Mouse (Mus musculus): ENCODE results near the gene Trio. TPM values are rescaled to one million over a fixed set of nuclear protein-coding genes. Genes with fewer than 3 reads are reported as not detected.

The Trio gene
- polyA plus RNA-seq, 1 experiment, result 18.0 TPM

DNA sequence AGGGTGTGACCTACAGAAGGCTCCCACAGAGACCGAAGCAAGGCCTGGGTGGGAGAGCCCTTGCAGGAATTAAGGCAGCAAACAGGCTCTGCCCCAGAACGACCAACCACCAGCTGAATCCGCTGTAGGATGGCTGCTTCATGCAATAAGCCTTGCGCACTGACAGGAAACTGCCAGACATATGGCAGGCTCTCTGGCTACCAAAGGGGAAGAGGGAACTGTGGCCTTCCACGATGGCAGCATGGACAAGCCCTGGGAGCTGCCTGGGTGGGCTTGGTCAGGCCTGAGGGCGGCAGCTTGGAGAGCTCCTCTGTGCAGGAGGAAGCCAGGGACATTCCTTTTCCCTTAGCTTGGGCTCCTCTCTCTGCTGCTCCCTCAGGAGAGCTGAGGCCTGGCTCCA lies 159.6 kb downstream of the Trio start:
- H3K27ac ChIP-seq (replicated peaks; ENCODE audit: low read depth, low read length), result no peak overlapping the region
- peaks cover 12% of the 10 kb centered on the region for H3K4me1 ChIP-seq (ENCODE audit: control insufficient read depth, insufficient read depth, insufficient read length, low read length)
- no peak overlapping the region for H3K4me3 ChIP-seq (ENCODE audit: insufficient read depth, low read depth, low read length)

- Histone ChIP-seq H3K4me1 (ENCODE audit: control insufficient read depth, insufficient read depth, insufficient read length, low read length) (peaks cover 14% of the 10 kb centered on the region), H3K27ac (replicated peaks; ENCODE audit: low read depth, low read length) (no peak overlapping the region), H3K4me3 (ENCODE audit: insufficient read depth, low read depth, low read length) (no peak overlapping the region)
These were observed 161.3 kb downstream of the Trio start for GRCm38 (mm10) chr15:27864397-27864796.

GRCm38 (mm10) chr15:27862949-27863348 lies 162.7 kb downstream of the Trio start:
- no peak overlapping the region for H3K4me3 ChIP-seq (ENCODE audit: insufficient read depth, low read depth, low read length)
- no peak overlapping the region for H3K27ac ChIP-seq (replicated peaks; ENCODE audit: low read depth, low read length)
- peaks cover 14% of the 10 kb centered on the region for H3K4me1 ChIP-seq (ENCODE audit: control insufficient read depth, insufficient read depth, insufficient read length, low read length)

DNA sequence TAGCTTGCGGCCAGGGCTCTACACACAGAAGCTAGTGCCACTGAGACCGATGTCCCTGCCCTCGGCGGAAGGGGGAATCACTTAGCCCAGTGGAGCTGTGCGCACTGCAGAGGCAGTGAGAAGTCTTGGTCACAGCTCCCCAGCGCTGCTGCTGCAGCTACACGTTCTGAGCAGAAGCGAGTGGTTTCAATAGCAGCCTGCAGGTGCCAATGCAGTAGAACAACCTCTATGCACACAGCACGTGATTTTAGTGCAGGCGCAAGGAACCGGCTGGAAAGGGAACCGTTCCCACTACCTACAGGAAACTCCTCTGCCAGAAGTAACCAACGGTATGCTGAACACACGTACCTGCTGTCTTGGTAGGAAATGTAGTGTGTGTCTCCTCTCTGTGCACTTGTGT lies 165.2 kb downstream of the Trio start:
- Histone ChIP-seq H3K27ac (replicated peaks; ENCODE audit: low read depth, low read length) (no peak overlapping the region), H3K4me1 (ENCODE audit: control insufficient read depth, insufficient read depth, insufficient read length, low read length) (peaks cover 4% of the 10 kb centered on the region; the same call in 1 of the 2 replicates), H3K4me3 (ENCODE audit: insufficient read depth, low read depth, low read length) (no peak overlapping the region)

GRCm38 (mm10) chr15:27859590-27859989 lies 166.1 kb downstream of the Trio start:
- Histone ChIP-seq H3K4me1 (ENCODE audit: control insufficient read depth, insufficient read depth, insufficient read length, low read length) (peaks cover 4% of the 10 kb centered on the region; the same call in 1 of the 2 replicates), H3K4me3 (ENCODE audit: insufficient read depth, low read depth, low read length) (no peak overlapping the region), H3K27ac (replicated peaks; ENCODE audit: low read depth, low read length) (no peak overlapping the region)

DNA sequence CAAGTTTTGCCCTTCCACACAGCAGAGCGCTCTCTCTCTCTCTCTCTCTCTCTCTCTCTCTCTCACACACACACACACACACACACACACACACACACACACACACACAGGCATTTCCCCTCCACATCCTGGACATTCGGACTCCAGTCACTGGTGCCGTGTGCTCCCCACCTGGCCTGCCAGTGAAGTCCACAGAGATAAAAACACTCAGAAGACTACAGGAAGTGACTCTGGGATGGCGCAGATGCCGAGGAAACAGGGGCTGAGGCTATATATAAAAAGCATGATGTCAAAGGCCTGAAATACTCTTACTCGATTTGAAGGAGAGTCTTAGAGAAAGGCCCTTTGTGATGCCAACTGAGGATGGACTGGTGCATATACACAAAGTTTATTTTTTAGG lies 166.5 kb downstream of the Trio start:
- H3K27ac ChIP-seq (replicated peaks; ENCODE audit: low read depth, low read length), result no peak overlapping the region
- H3K4me3 ChIP-seq (ENCODE audit: insufficient read depth, low read depth, low read length), result no peak overlapping the region
- peaks cover 4% of the 10 kb centered on the region; the same call in 1 of the 2 replicates for H3K4me1 ChIP-seq (ENCODE audit: control insufficient read depth, insufficient read depth, insufficient read length, low read length)

DNA sequence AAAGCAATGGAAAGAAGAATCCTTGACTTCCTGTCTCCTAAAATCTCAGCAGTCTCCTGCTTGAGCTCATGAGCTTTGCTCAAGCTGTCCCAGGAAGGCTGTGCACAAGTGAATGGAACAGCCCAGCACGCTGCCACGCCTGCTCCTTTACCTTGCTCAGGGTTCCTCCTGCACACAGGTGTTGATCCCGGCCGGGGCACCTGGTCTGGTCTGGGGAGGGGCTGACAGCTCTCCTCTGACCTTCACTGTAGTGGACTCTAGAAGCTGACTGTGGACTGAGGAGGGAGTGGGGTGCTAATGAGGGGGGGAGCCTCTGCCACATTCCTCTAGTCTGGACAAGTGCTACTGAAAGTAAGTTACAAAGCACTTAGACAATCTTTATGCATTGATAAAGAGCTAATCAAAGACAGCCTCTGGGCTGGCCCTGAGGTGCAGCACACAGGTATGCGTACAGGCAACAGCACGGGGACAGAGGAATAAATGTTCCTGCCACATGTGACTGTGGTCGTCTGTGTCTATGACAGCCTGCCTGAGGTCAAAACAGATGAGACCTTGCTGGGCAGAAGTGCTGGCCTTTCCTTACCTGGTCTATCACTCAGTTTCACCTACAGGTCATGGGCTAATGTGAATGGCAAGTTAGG lies 167.3 kb downstream of the Trio start:
- Histone ChIP-seq H3K27ac (replicated peaks; ENCODE audit: low read depth, low read length) (no peak overlapping the region), H3K4me3 (ENCODE audit: insufficient read depth, low read depth, low read length) (no peak overlapping the region), H3K4me1 (ENCODE audit: control insufficient read depth, insufficient read depth, insufficient read length, low read length) (peaks cover 4% of the 10 kb centered on the region; the same call in 1 of the 2 replicates)

GRCm38 (mm10) chr15:27857242-27857641 lies 168.4 kb downstream of the Trio start:
- Histone ChIP-seq H3K4me1 (ENCODE audit: control insufficient read depth, insufficient read depth, insufficient read length, low read length) (peaks cover 4% of the 10 kb centered on the region; the same call in 1 of the 2 replicates), H3K4me3 (ENCODE audit: insufficient read depth, low read depth, low read length) (no peak overlapping the region), H3K27ac (replicated peaks; ENCODE audit: low read depth, low read length) (no peak overlapping the region)

DNA sequence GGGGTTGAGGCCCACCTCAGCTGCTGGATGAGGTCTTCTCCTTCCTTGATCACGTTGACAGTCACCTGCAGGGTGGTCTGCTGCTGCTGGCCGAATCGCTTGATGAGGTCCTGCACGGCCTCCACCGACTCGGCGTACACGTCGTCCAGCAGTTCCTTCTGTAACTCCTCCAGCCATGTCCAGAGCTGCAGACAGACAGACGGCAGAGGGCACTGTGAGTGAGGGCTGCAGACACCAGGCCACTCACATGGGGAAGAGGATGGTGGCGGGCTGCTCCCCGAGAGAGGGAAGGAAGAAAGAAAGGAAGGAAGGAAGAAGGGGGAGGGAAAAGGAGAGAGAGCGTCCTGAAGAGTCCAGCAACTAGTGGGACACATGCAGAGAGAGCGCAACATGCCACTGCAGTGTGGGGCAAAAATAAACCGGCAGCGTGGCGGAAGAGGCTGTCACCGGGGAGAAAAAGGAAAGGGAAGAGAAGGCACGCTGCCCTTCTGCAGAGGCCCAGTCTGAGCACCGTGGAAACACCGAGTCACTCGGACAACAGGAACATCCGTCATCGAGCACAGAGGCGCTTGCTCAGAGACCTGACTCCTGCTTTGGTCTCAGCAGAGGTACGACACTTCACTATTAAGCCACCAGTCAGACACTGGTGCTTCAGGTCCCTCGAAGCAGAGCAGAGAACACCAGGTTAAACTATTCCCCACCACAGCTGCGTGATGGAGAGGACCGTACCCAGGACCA lies 169.4 kb downstream of the Trio start:
- no peak overlapping the region for H3K27ac ChIP-seq (replicated peaks; ENCODE audit: low read depth, low read length)
- no peak overlapping the region for H3K4me3 ChIP-seq (ENCODE audit: insufficient read depth, low read depth, low read length)
- peaks cover 4% of the 10 kb centered on the region; the same call in 1 of the 2 replicates for H3K4me1 ChIP-seq (ENCODE audit: control insufficient read depth, insufficient read depth, insufficient read length, low read length)

DNA sequence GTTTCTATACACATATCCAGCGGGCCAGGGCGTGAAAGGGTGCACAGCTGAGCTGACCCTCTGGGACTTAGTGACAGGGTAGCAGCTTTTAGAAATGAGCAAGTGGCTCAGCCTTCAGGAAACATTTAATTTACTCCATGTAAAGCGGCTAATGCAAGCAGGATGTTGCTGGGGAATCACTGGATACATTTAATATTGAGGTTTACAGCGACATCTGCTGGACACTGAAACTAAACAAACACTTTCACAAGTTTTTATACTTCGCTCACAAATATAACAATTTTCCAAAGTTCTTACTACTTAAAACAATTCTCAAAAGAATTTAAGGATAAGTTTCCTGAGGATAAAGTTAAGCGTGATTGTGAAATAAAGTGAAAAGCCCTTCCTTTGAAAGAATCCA lies 174.3 kb downstream of the Trio start:
- Histone ChIP-seq H3K27ac (replicated peaks; ENCODE audit: low read depth, low read length) (no peak overlapping the region), H3K4me3 (ENCODE audit: insufficient read depth, low read depth, low read length) (no peak overlapping the region), H3K4me1 (ENCODE audit: control insufficient read depth, insufficient read depth, insufficient read length, low read length) (0 out of 2 replicates have a peak, but pooled peaks cover 2% of the 10 kb centered on the region)

GRCm38 (mm10) chr15:27850904-27851303 lies 174.7 kb downstream of the Trio start:
- H3K4me1 ChIP-seq (ENCODE audit: control insufficient read depth, insufficient read depth, insufficient read length, low read length), result no peaks in the 10 kb centered on the region
- no peak overlapping the region for H3K27ac ChIP-seq (replicated peaks; ENCODE audit: low read depth, low read length)
- H3K4me3 ChIP-seq (ENCODE audit: insufficient read depth, low read depth, low read length), result no peak overlapping the region

- Histone ChIP-seq H3K27ac (replicated peaks; ENCODE audit: low read depth, low read length) (no peak overlapping the region), H3K4me3 (ENCODE audit: insufficient read depth, low read depth, low read length) (no peak overlapping the region), H3K4me1 (ENCODE audit: control insufficient read depth, insufficient read depth, insufficient read length, low read length) (no peaks in the 10 kb centered on the region)
These were observed 175.7 kb downstream of the Trio start for GRCm38 (mm10) chr15:27849910-27850309.

- Histone ChIP-seq H3K4me3 (ENCODE audit: insufficient read depth, low read depth, low read length) (no peak overlapping the region), H3K4me1 (ENCODE audit: control insufficient read depth, insufficient read depth, insufficient read length, low read length) (no peaks in the 10 kb centered on the region), H3K27ac (replicated peaks; ENCODE audit: low read depth, low read length) (no peak overlapping the region)
These were observed 184.0 kb downstream of the Trio start for GRCm38 (mm10) chr15:27841696-27842095.

DNA sequence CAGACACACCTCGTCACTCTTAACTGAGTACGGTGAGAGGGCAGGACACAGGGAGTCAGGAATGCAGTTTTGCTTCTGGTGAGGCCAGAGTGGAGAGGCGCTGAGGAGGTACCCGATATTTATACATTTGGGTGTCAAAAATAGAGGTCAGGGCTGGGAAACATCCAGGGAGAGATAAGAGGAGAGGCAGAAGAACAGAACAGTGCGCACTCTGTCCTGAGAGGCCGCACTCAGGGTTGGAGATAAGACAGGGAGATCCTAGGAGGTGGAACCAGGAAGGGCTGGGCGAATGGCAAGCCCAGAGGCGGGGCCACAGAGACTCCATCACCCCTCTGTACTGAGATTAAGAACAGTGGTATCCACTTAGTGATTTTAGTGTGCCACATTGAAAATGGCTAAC lies 185.1 kb downstream of the Trio start:
- Histone ChIP-seq H3K4me3 (ENCODE audit: insufficient read depth, low read depth, low read length) (no peak overlapping the region), H3K4me1 (ENCODE audit: control insufficient read depth, insufficient read depth, insufficient read length, low read length) (no peaks in the 10 kb centered on the region), H3K27ac (replicated peaks; ENCODE audit: low read depth, low read length) (no peak overlapping the region)

DNA sequence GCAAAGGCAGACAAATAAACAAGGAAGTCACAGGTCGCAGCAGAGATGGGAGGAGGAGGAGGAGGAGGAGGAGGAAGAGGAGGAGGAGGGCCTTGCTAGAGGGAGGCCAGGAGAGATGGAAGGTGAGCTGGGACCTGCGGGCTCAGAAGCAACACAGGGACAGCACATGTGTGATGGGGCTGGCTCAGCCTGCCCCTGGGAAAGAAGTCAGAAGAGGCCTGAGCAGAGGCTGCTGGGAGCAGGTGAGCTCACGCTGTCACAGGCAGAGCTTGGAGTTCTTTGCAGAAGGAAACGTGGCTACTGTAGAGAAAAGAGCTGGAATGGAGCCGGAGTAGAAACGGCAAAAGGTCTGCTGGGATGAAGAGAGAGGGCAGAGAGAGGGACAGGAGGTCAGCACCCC lies 185.5 kb downstream of the Trio start:
- Histone ChIP-seq H3K27ac (replicated peaks; ENCODE audit: low read depth, low read length) (no peak overlapping the region), H3K4me1 (ENCODE audit: control insufficient read depth, insufficient read depth, insufficient read length, low read length) (no peaks in the 10 kb centered on the region), H3K4me3 (ENCODE audit: insufficient read depth, low read depth, low read length) (no peak overlapping the region)

DNA sequence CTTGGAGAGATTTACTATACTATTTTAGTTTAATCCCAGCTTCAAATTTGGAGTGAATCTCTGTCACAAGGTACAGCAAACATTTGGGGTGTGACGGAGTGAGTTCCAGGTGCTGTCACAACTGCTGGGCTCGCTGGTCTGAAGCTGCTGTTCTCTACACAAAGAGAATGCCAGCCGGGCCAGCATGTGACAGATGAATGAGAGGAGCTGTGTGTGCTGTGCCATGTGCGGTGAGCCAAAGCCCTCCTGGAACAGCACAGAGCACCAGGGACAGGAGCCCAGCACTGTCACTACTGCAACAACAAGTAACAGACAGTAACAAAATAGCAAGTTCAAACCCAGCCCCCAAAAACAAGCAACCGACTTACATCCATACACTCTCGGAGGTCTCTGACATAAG lies 194.0 kb downstream of the Trio start:
- Histone ChIP-seq H3K4me3 (ENCODE audit: insufficient read depth, low read depth, low read length) (no peak overlapping the region), H3K27ac (replicated peaks; ENCODE audit: low read depth, low read length) (no peak overlapping the region), H3K4me1 (ENCODE audit: control insufficient read depth, insufficient read depth, insufficient read length, low read length) (no peaks in the 10 kb centered on the region)

Measured in brown adipose tissue, adult 24 weeks (tissue).